Mouse (Mus musculus) ES-Bruce4 (cell line): ENCODE results near the gene Nek1.

Experiments used
- CTCF ChIP-seq: IDR thresholded peaks from one replicate; pipeline ENCODE4 v1.8.1; 2011; ENCODE audit warnings: low read depth, low read length
- POLR2A ChIP-seq: IDR thresholded peaks from one replicate; pipeline ENCODE4 v1.8.1; 2011; ENCODE audit warnings: low read length; ENCODE audit not compliant: insufficient read depth

- no peak for TF ChIP-seq CTCF
- no peak for TF ChIP-seq POLR2A
Measured at GRCm38 (mm10) chr8:61110496-61110895, 117.5 kb downstream of the Nek1 start.
